9 mouse cellular contexts compared by ENCODE assay signal in the genomic region with DNA sequence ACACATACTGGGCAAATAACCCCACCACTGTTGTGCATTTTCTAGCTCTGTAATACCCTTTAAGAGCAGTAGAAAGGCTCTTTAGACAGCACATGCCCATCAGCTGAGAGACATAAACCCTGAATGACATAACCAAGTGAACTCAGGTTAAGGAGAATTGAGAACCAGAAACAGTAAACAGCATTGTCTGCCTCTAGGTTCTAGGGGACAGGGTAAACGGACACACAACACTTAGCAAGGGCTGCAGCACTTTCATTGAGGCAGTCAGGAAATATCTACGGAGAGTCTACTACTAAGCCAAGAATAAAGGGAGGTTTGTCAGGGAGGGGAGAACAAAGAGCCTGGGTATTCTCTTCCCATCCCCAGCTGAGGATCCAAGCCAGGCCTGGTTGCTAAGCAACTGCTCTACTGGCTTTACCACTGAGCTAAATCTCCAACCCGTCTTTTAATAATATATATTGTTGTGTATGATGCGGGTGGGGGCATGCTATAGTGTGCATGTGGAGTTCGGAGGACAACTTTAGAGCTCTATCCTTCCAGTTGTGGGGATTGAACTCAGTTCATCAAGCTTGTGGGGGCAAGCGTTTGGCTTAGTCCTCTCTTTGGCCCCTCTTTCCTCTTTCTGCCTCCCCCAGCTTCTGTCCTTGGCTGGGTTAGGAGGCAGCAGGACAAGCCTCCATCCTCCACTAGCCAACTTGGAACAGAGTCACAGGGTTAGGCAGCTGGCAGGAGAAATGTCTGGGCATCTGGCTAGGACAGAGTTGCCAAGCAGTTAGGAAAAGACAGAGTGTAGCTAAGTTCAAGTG. TPM values are rescaled to one million over a fixed set of nuclear protein-coding genes. Genes with fewer than 3 reads are reported as not detected.
DNase-seq lines count a peak whose midpoint lies in the region; ATAC-seq lines count a peak whose summit lies in the region.
"Had no signal": no experiment of that assay in that cellular context is flagged by ENCODE, and none has a peak within 500 bp of the region (broad histone marks: within the 10 kb centered on the region; RNA-seq: fewer than 3 reads in every experiment).

No protein-coding gene starts in this region.

- H3K9ac ChIP-seq in liver, embryonic 11.5 days (ENCODE audit: low read depth, low read length) = no peak overlapping the region

- H3K27ac ChIP-seq in brown adipose tissue, adult 24 weeks (replicated peaks; ENCODE audit: low read depth, low read length) = peak overlapping the region; percentile 59
- H3K27ac ChIP-seq in hindbrain, embryonic 10.5 days = no peak overlapping the region
- peak overlapping the region; percentile 38; the same call in 1 of the 2 replicates for H3K27ac ChIP-seq in midbrain, embryonic 10.5 days (replicated peaks)
- H3K27ac ChIP-seq in liver, embryonic 11.5 days (ENCODE audit: low read depth, low read length) = no peak overlapping the region

- no peaks in the 10 kb centered on the region for H3K36me3 ChIP-seq in hindbrain, embryonic 10.5 days
- H3K36me3 ChIP-seq in midbrain, embryonic 10.5 days = no peaks in the 10 kb centered on the region
- H3K36me3 ChIP-seq in liver, embryonic 11.5 days (ENCODE audit: control insufficient read depth, insufficient read depth, low read length) = no peaks in the 10 kb centered on the region

- H3K4me3 ChIP-seq in brown adipose tissue, adult 24 weeks (ENCODE audit: insufficient read depth, low read depth, low read length) = no peak overlapping the region
- no peak overlapping the region for H3K4me3 ChIP-seq in hindbrain, embryonic 10.5 days
- H3K4me3 ChIP-seq in midbrain, embryonic 10.5 days = no peak overlapping the region
- no peak overlapping the region for H3K4me3 ChIP-seq in liver, embryonic 11.5 days (ENCODE audit: low read depth, low read length)

- no peaks in the 10 kb centered on the region; the same call in 1 of the 2 replicates for H3K27me3 ChIP-seq in hindbrain, embryonic 10.5 days (ENCODE audit: insufficient read depth, poor library complexity, severe bottlenecking)
- no peaks in the 10 kb centered on the region for H3K27me3 ChIP-seq in midbrain, embryonic 10.5 days (ENCODE audit: low read depth, poor library complexity, severe bottlenecking)
- no peaks in the 10 kb centered on the region; the same call in 1 of the 2 replicates for H3K27me3 ChIP-seq in liver, embryonic 11.5 days (replicated peaks; ENCODE audit: control insufficient read depth, insufficient read depth, low read length)

- no peak for ATAC-seq in liver, embryonic 11.5 days (replicated peaks; ENCODE audit: low FRiP score)

- peak; percentile 87 to 90 for DNase-seq in cerebellum, postnatal 10 days
- no peak for DNase-seq in cerebellum, adult 8-10 months
- DNase-seq in hindbrain, embryonic 10.5 days (ENCODE audit: low spot score) = peak; percentile 24
- DNase-seq in midbrain, embryonic 10.5 days (ENCODE audit: low spot score) = peak; percentile 28
- no peak for DNase-seq in thymus, postnatal 4 days
- DNase-seq in liver, embryonic 11.5 days (ENCODE audit: low spot score) = no peak
- no peak for DNase-seq in spleen, postnatal 14 days (ENCODE audit: low spot score in 2 of 2)

- 49% methylated on average over 6 of the region's 6 CpGs for WGBS in hindbrain, embryonic 10.5 days
- 48% methylated on average over 6 of the region's 6 CpGs for WGBS in midbrain, embryonic 10.5 days
- WGBS in liver, embryonic 11.5 days = 64% methylated on average over 6 of the region's 6 CpGs

- no peaks in the 10 kb centered on the region for H3K9me3 ChIP-seq in hindbrain, embryonic 10.5 days
- H3K9me3 ChIP-seq in midbrain, embryonic 10.5 days (replicated peaks) = no peaks in the 10 kb centered on the region
- H3K9me3 ChIP-seq in liver, embryonic 11.5 days (ENCODE audit: control insufficient read depth, low read length) = no peaks in the 10 kb centered on the region

- H3K4me2 ChIP-seq in liver, embryonic 11.5 days = no peak overlapping the region

- peaks cover 14% of the 10 kb centered on the region for H3K4me1 ChIP-seq in brown adipose tissue, adult 24 weeks (ENCODE audit: control insufficient read depth, insufficient read depth, insufficient read length, low read length)
- H3K4me1 ChIP-seq in hindbrain, embryonic 10.5 days (replicated peaks) = peaks cover 9% of the 10 kb centered on the region
- peaks cover 9% of the 10 kb centered on the region for H3K4me1 ChIP-seq in midbrain, embryonic 10.5 days
- no peaks in the 10 kb centered on the region for H3K4me1 ChIP-seq in liver, embryonic 11.5 days (replicated peaks; ENCODE audit: control insufficient read depth, insufficient read depth, low read length)

RNA-seq across cellular contexts. Expression of a gene that starts 8.4 kb away (rescaled TPM):
- 9.2 and 22.3 TPM in 2 replicates for polyA plus RNA-seq in brown adipose tissue, adult 24 weeks (2012; ENCODE audit: insufficient read depth, insufficient read length, missing spikeins)
- 35.9 and 38.0 TPM in 2 replicates for polyA plus RNA-seq in hindbrain, embryonic 10.5 days (2016; fragmentation: Nextera tagmentation; extraction: Ambion mirVana)
- 31.0 and 34.0 TPM in 2 replicates for polyA plus RNA-seq in midbrain, embryonic 10.5 days (2016; fragmentation: Nextera tagmentation; extraction: Ambion mirVana)
- 34.2 and 35.3 TPM in 2 replicates for polyA plus RNA-seq in liver, embryonic 11.5 days (2014; fragmentation: Nextera tagmentation; extraction: Ambion mirVana)

RNA-seq across cellular contexts. Expression of a gene that starts 15.5 kb away (rescaled TPM):
- polyA plus RNA-seq in brown adipose tissue, adult 24 weeks (2012; ENCODE audit: insufficient read depth, insufficient read length, missing spikeins) = not detected in 2 replicates
- 0.39 and 0.66 TPM in 2 replicates for polyA plus RNA-seq in hindbrain, embryonic 10.5 days (2016; fragmentation: Nextera tagmentation; extraction: Ambion mirVana)
- 0.22 and 0.23 TPM in 2 replicates for polyA plus RNA-seq in midbrain, embryonic 10.5 days (2016; fragmentation: Nextera tagmentation; extraction: Ambion mirVana)
- polyA plus RNA-seq in liver, embryonic 11.5 days (2014; fragmentation: Nextera tagmentation; extraction: Ambion mirVana) = 0.47 and 0.58 TPM in 2 replicates

RNA-seq across cellular contexts. Expression of a gene that starts 47.7 kb away (rescaled TPM):
- 68.7 and 105 TPM in 2 replicates for polyA plus RNA-seq in brown adipose tissue, adult 24 weeks (2012; ENCODE audit: insufficient read depth, insufficient read length, missing spikeins)
- polyA plus RNA-seq in hindbrain, embryonic 10.5 days (2016; fragmentation: Nextera tagmentation; extraction: Ambion mirVana) = 40.5 and 48.4 TPM in 2 replicates
- polyA plus RNA-seq in midbrain, embryonic 10.5 days (2016; fragmentation: Nextera tagmentation; extraction: Ambion mirVana) = 45.6 and 53.5 TPM in 2 replicates
- 26.5 and 26.7 TPM in 2 replicates for polyA plus RNA-seq in liver, embryonic 11.5 days (2014; fragmentation: Nextera tagmentation; extraction: Ambion mirVana)

RNA-seq across cellular contexts. Expression of a gene that starts 55.1 kb away (rescaled TPM):
- not detected in 2 replicates for polyA plus RNA-seq in brown adipose tissue, adult 24 weeks (2012; ENCODE audit: insufficient read depth, insufficient read length, missing spikeins)
- 0.22 TPM in 1 of 2 replicates, not detected in the other for polyA plus RNA-seq in hindbrain, embryonic 10.5 days (2016; fragmentation: Nextera tagmentation; extraction: Ambion mirVana)
- polyA plus RNA-seq in midbrain, embryonic 10.5 days (2016; fragmentation: Nextera tagmentation; extraction: Ambion mirVana) = not detected in 2 replicates
- 0.25 TPM in 1 of 2 replicates, not detected in the other for polyA plus RNA-seq in liver, embryonic 11.5 days (2014; fragmentation: Nextera tagmentation; extraction: Ambion mirVana)
- polyA plus RNA-seq: large intestine, adult 2 months had no signal

Comparison
In these comparisons a context has a peak if more than half of its experiments do, and no peak if none do; other contexts are left out.
1. DNase-seq: peak in cerebellum, postnatal 10 days (2 of 2), hindbrain, embryonic 10.5 days (single experiment) and midbrain, embryonic 10.5 days (single experiment); none in cerebellum, adult 8-10 months (single experiment), thymus, postnatal 4 days (single experiment), liver, embryonic 11.5 days (single experiment) and spleen, postnatal 14 days (0 of 2).
2. H3K27ac ChIP-seq: peak in brown adipose tissue, adult 24 weeks (single experiment) and midbrain, embryonic 10.5 days (single experiment); none in hindbrain, embryonic 10.5 days (single experiment) and liver, embryonic 11.5 days (single experiment).